ENCODE assay signal across 26 mouse cellular contexts in the genomic region with DNA sequence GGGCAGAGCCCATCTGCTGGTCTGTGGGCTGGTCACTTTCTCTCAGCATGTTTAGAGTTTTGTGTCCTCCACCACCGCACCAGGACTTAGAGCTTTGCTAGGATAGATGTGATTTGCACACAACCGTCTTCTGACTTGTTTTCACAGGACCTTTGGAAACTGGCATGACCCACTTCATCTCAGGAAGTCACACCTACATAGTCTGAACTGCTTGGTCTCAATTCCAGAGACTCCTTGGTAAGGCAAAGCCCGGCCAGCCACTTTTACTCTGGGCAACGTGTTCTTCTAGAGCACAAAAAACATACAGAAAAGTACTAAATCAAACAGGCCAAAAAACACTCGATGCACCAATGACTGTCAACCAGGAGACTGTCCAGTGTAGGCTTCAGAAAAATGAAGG. TPM values are rescaled to one million over a fixed set of nuclear protein-coding genes. Genes with fewer than 3 reads are reported as not detected.
DNase-seq lines count a peak whose midpoint lies in the region; ATAC-seq and TF ChIP-seq lines count a peak whose summit lies in the region.
"Had no signal": no experiment of that assay in that cellular context is flagged by ENCODE, and none has a peak within 500 bp of the region (broad histone marks: within the 10 kb centered on the region; RNA-seq: fewer than 3 reads in every experiment).

No protein-coding gene starts in this region.

- H3K4me1 ChIP-seq in hindbrain, embryonic 10.5 days (replicated peaks): peaks cover 64% of the 10 kb centered on the region
- 0 out of 2 replicates have a peak, but pooled peaks cover 3% of the 10 kb centered on the region for H3K4me1 ChIP-seq in hindbrain, embryonic 11.5 days (replicated peaks; ENCODE audit: control insufficient read depth, insufficient read depth, low read length)
- peaks cover 21% of the 10 kb centered on the region; the same call in 1 of the 2 replicates for H3K4me1 ChIP-seq in midbrain, embryonic 12.5 days
- no peaks in the 10 kb centered on the region for H3K4me1 ChIP-seq in midbrain, postnatal 0 days (ENCODE audit: insufficient read depth, low read length)
- H3K4me1 ChIP-seq: forebrain, embryonic 15.5 days had no signal

- peak; percentile 50 for DNase-seq in embryo, embryonic 10.5 days (ENCODE audit: low spot score)
- no peak for DNase-seq in embryo, embryonic 10 days (ENCODE audit: low spot score)
- DNase-seq in hindbrain, embryonic 10.5 days (ENCODE audit: low spot score): peak; percentile 24
- no peak for DNase-seq in hindbrain, embryonic 11.5 days (ENCODE audit: low spot score)
- DNase-seq in midbrain, postnatal 0 days (ENCODE audit: low spot score): no peak
- no peak for DNase-seq in cerebellum, postnatal 14 days
- DNase-seq: adrenal gland, postnatal 10 days; B cell, adult 2 months; cerebellum, adult 11 months; cerebellum, adult 8-10 months; cerebellum, postnatal 25 days; gastrocnemius, postnatal 10 days; heart, postnatal 10 days had no signal

- H3K4me3 ChIP-seq in hindbrain, embryonic 10.5 days: no peak overlapping the region
- H3K4me3 ChIP-seq in hindbrain, embryonic 11.5 days (ENCODE audit: low read depth, low read length): no peak overlapping the region
- H3K4me3 ChIP-seq in midbrain, embryonic 12.5 days: no peak overlapping the region
- no peak overlapping the region for H3K4me3 ChIP-seq in midbrain, postnatal 0 days (ENCODE audit: low read depth, low read length)
- no peak overlapping the region for H3K4me3 ChIP-seq in myocyte
- H3K4me3 ChIP-seq: embryonic facial prominence, embryonic 12.5 days; forebrain, embryonic 15.5 days had no signal

- no peak for ATAC-seq in hindbrain, embryonic 11.5 days (ENCODE audit: low FRiP score)
- ATAC-seq in midbrain, embryonic 12.5 days (ENCODE audit: low FRiP score, low read depth): no peak
- no peak for ATAC-seq in midbrain, postnatal 0 days (ENCODE audit: low FRiP score)
- ATAC-seq: CD4-positive, CD25-positive, alpha-beta regulatory T cell, adult 4 months; forebrain, embryonic 15.5 days; hindbrain, embryonic 16.5 days had no signal

- H3ac ChIP-seq in myocyte (ENCODE audit: control insufficient read depth, insufficient read length): no peak overlapping the region

- H3K9me3 ChIP-seq in hindbrain, embryonic 10.5 days: no peaks in the 10 kb centered on the region
- H3K9me3 ChIP-seq in hindbrain, embryonic 11.5 days (ENCODE audit: control insufficient read depth, low read length): no peaks in the 10 kb centered on the region
- no peaks in the 10 kb centered on the region for H3K9me3 ChIP-seq in midbrain, embryonic 12.5 days
- no peaks in the 10 kb centered on the region for H3K9me3 ChIP-seq in midbrain, postnatal 0 days (ENCODE audit: low read length)
- H3K9me3 ChIP-seq: embryonic facial prominence, embryonic 12.5 days; forebrain, embryonic 15.5 days had no signal

- H3K27me3 ChIP-seq in hindbrain, embryonic 10.5 days (ENCODE audit: insufficient read depth, poor library complexity, severe bottlenecking): peaks cover 99% of the 10 kb centered on the region
- H3K27me3 ChIP-seq in hindbrain, embryonic 11.5 days (ENCODE audit: control insufficient read depth, insufficient read depth, low read length): peaks cover 23% of the 10 kb centered on the region
- peaks cover 76% of the 10 kb centered on the region for H3K27me3 ChIP-seq in midbrain, embryonic 12.5 days
- H3K27me3 ChIP-seq in midbrain, postnatal 0 days (ENCODE audit: insufficient read depth, low read length): peaks cover 35% of the 10 kb centered on the region
- no peaks in the 10 kb centered on the region for H3K27me3 ChIP-seq in myocyte (ENCODE audit: control insufficient read depth, insufficient read depth, insufficient read length)

- no peaks in the 10 kb centered on the region for H3K79me2 ChIP-seq in myocyte (ENCODE audit: control insufficient read depth, insufficient read depth)

- no peak overlapping the region for H3K4me2 ChIP-seq in hindbrain, embryonic 11.5 days (replicated peaks; ENCODE audit: low read depth, low read length)
- peak overlapping the region; percentile 38; the same call in 1 of the 2 replicates for H3K4me2 ChIP-seq in midbrain, embryonic 12.5 days (replicated peaks)
- H3K4me2 ChIP-seq in midbrain, postnatal 0 days (ENCODE audit: low read depth, low read length, poor library complexity, severe bottlenecking): no peak overlapping the region
- peak overlapping the region; percentile 79 for H3K4me2 ChIP-seq in myocyte (ENCODE audit: low read depth)
- H3K4me2 ChIP-seq: embryonic facial prominence, embryonic 12.5 days; forebrain, embryonic 15.5 days had no signal

- no peak for TF ChIP-seq POLR2A in myocyte (IDR thresholded peaks at IDR 0.05; ENCODE audit: insufficient read length, low read depth)

- WGBS in hindbrain, embryonic 10.5 days: 46% methylated on average over 5 of the region's 5 CpGs
- 50% methylated on average over 5 of the region's 5 CpGs for WGBS in hindbrain, embryonic 11.5 days
- 33% methylated on average over 5 of the region's 5 CpGs for WGBS in midbrain, embryonic 12.5 days
- 54% methylated on average over 5 of the region's 5 CpGs for WGBS in midbrain, postnatal 0 days

- no peak overlapping the region for H3K9ac ChIP-seq in hindbrain, embryonic 11.5 days (ENCODE audit: low read depth, low read length)
- H3K9ac ChIP-seq in midbrain, embryonic 12.5 days (replicated peaks): no peak overlapping the region
- no peak overlapping the region for H3K9ac ChIP-seq in midbrain, postnatal 0 days (replicated peaks; ENCODE audit: low read length, poor library complexity, severe bottlenecking)
- H3K9ac ChIP-seq: embryonic facial prominence, embryonic 12.5 days; forebrain, embryonic 15.5 days had no signal

- peak overlapping the region; percentile 35; the same call in 1 of the 2 replicates for H3K27ac ChIP-seq in hindbrain, embryonic 10.5 days
- H3K27ac ChIP-seq in hindbrain, embryonic 11.5 days (ENCODE audit: low read depth, low read length): no peak overlapping the region
- H3K27ac ChIP-seq in midbrain, embryonic 12.5 days (replicated peaks): peak overlapping the region; percentile 73
- no peak overlapping the region for H3K27ac ChIP-seq in midbrain, postnatal 0 days (ENCODE audit: low read depth, low read length)
- H3K27ac ChIP-seq: forebrain, embryonic 15.5 days had no signal

- H3K36me3 ChIP-seq in hindbrain, embryonic 10.5 days: peaks cover 48% of the 10 kb centered on the region
- H3K36me3 ChIP-seq in hindbrain, embryonic 11.5 days (ENCODE audit: control insufficient read depth, insufficient read depth, low read length): no peaks in the 10 kb centered on the region
- no peaks in the 10 kb centered on the region for H3K36me3 ChIP-seq in midbrain, embryonic 12.5 days
- H3K36me3 ChIP-seq in midbrain, postnatal 0 days (ENCODE audit: insufficient read depth, low read length): no peaks in the 10 kb centered on the region
- H3K36me3 ChIP-seq in myocyte (ENCODE audit: control insufficient read depth, insufficient read depth): no peaks in the 10 kb centered on the region
- H3K36me3 ChIP-seq: embryonic facial prominence, embryonic 12.5 days; forebrain, embryonic 15.5 days had no signal

- TF ChIP-seq CTCF in midbrain, postnatal 0 days (IDR thresholded peaks at IDR 0.05): no peak

TF ChIP-seq in myocyte, 11 proteins besides CTCF, POLR2A, EP300 and RAD21:
- TF ChIP-seq TCF12 (IDR thresholded peaks at IDR 0.05; ENCODE audit: insufficient read depth, poor library complexity, severe bottlenecking) (no peak), POLR2AphosphoS2 (IDR thresholded peaks at IDR 0.05; ENCODE audit: insufficient read length, low read depth) (no peak), MYOG (IDR thresholded peaks at IDR 0.05; ENCODE audit: control insufficient read depth in 1 of 3, insufficient read depth in 1 of 3, insufficient read length in 2 of 3, low read depth in 2 of 3) (no peak), E2F4 (IDR thresholded peaks at IDR 0.05; ENCODE audit: insufficient read depth) (no peak), CEBPB (IDR thresholded peaks at IDR 0.05; ENCODE audit: insufficient read depth, poor library complexity, severe bottlenecking) (no peak), MAX (IDR thresholded peaks at IDR 0.05; ENCODE audit: low read depth) (no peak), USF1 (IDR thresholded peaks at IDR 0.05; ENCODE audit: low read depth) (no peak), TCF3 (IDR thresholded peaks at IDR 0.05; ENCODE audit: insufficient read length, low read depth) (no peak)
TF ChIP-seq in myocyte: peak in this region for 0.

RNA-seq across cellular contexts. Expression of gene Pax3, which starts 14.0 kb away (rescaled TPM):
- polyA plus RNA-seq in hindbrain, embryonic 10.5 days (2016; fragmentation: Nextera tagmentation; extraction: Ambion mirVana): 47.6 and 54.6 TPM in 2 replicates
- 48.3 and 49.2 TPM in 2 replicates for polyA plus RNA-seq in hindbrain, embryonic 11.5 days (2014; fragmentation: Nextera tagmentation; extraction: Ambion mirVana)
- 53.6 and 61.9 TPM in 2 replicates for polyA plus RNA-seq in midbrain, embryonic 12.5 days (2016; fragmentation: Nextera tagmentation; extraction: Ambion mirVana)
- 5.3 and 5.8 TPM in 2 replicates for total RNA-seq in midbrain, postnatal 0 days (2014; rRNA removed)
- polyA plus RNA-seq in midbrain, postnatal 0 days (2015; fragmentation: Nextera tagmentation; extraction: Ambion mirVana): 4.4 and 4.5 TPM in 2 replicates
- 0.10 TPM for polyA plus RNA-seq in myocyte (2012; fragmentation: generic; extraction: Trizol)
- total RNA-seq: adrenal gland, postnatal 4 days; heart, adult 8-10 months; hematopoietic stem cell, adult 5-6 weeks; MEL had no signal
- polyA plus RNA-seq: CD4-positive, CD25-positive, alpha-beta regulatory T cell, adult 4 months; cortical plate, adult 2 months; gonadal fat pad, adult 2 months; intestine, embryonic 14.5 days had no signal

Comparison
In these comparisons a context has a peak if more than half of its experiments do, and no peak if none do; other contexts are left out.
1. DNase-seq: peak in embryo, embryonic 10.5 days (single experiment) and hindbrain, embryonic 10.5 days (single experiment); none in embryo, embryonic 10 days (single experiment), hindbrain, embryonic 11.5 days (single experiment), midbrain, postnatal 0 days (single experiment) and cerebellum, postnatal 14 days (0 of 2).
2. H3K27ac ChIP-seq: peak in hindbrain, embryonic 10.5 days (single experiment) and midbrain, embryonic 12.5 days (single experiment); none in hindbrain, embryonic 11.5 days (single experiment) and midbrain, postnatal 0 days (single experiment).
3. H3K4me2 ChIP-seq: peak in midbrain, embryonic 12.5 days (single experiment) and myocyte (single experiment); none in hindbrain, embryonic 11.5 days (single experiment) and midbrain, postnatal 0 days (single experiment).